8 mouse cellular contexts compared by ENCODE assay signal in genomic region chr4:154963190-154963836, GRCm38 (mm10). TPM values are rescaled to one million over a fixed set of nuclear protein-coding genes. Genes with fewer than 3 reads are reported as not detected.
DNase-seq lines count a peak whose midpoint lies in the region; ATAC-seq and TF ChIP-seq lines count a peak whose summit lies in the region.

No protein-coding gene starts in this region.

- H3K4me1 ChIP-seq in megakaryocyte, embryonic 14.5 days = peaks cover 60% of the 10 kb centered on the region
- peaks cover 23% of the 10 kb centered on the region for H3K4me1 ChIP-seq in heart, postnatal 0 days (ENCODE audit: control insufficient read depth, insufficient read depth)
- H3K4me1 ChIP-seq in midbrain, embryonic 11.5 days (ENCODE audit: control insufficient read depth, insufficient read depth, low read length) = peaks cover 61% of the 10 kb centered on the region

- TF ChIP-seq CTCF in heart, postnatal 0 days (IDR thresholded peaks at IDR 0.05; ENCODE audit: low read depth) = no peak

- H3K9me3 ChIP-seq in megakaryocyte, embryonic 14.5 days = 0 out of 2 replicates have a peak, but pooled peaks cover 3% of the 10 kb centered on the region
- no peaks in the 10 kb centered on the region for H3K9me3 ChIP-seq in heart, postnatal 0 days (replicated peaks; ENCODE audit: control insufficient read depth, low read length)
- H3K9me3 ChIP-seq in midbrain, embryonic 11.5 days (ENCODE audit: control insufficient read depth, low read length) = no peaks in the 10 kb centered on the region

- TF ChIP-seq EP300 in heart, postnatal 0 days (IDR thresholded peaks at IDR 0.05; ENCODE audit: low read depth) = no peak

- H3K27ac ChIP-seq in heart, postnatal 0 days (ENCODE audit: low read depth) = no peak overlapping the region
- peak overlapping the region; percentile 98 for H3K27ac ChIP-seq in midbrain, embryonic 11.5 days (ENCODE audit: low read depth, low read length)

- no peak overlapping the region for H3K9ac ChIP-seq in heart, postnatal 0 days (replicated peaks; ENCODE audit: low read depth, low read length)
- H3K9ac ChIP-seq in midbrain, embryonic 11.5 days (ENCODE audit: low read length) = peak overlapping the region; percentile 98

- peak overlapping the region; percentile 97 for H3K4me3 ChIP-seq in megakaryocyte, embryonic 14.5 days (replicated peaks)
- peak overlapping the region; percentile 85 for H3K4me3 ChIP-seq in heart, postnatal 0 days (ENCODE audit: low read depth, low read length)
- H3K4me3 ChIP-seq in midbrain, embryonic 11.5 days (ENCODE audit: low read depth, low read length) = peak overlapping the region; percentile 95

- H3K36me3 ChIP-seq in megakaryocyte, embryonic 14.5 days (replicated peaks; ENCODE audit: low read length) = peaks cover 21% of the 10 kb centered on the region
- H3K36me3 ChIP-seq in heart, postnatal 0 days (replicated peaks; ENCODE audit: control insufficient read depth, insufficient read depth, low read length) = no peaks in the 10 kb centered on the region
- H3K36me3 ChIP-seq in midbrain, embryonic 11.5 days (ENCODE audit: control insufficient read depth, insufficient read depth, low read length) = peaks cover 4% of the 10 kb centered on the region

- ATAC-seq in frontal cortex, adult (ENCODE audit: low TSS enrichment) = peak; percentile 35
- no peak for ATAC-seq in megakaryocyte, adult 5-6 weeks (ENCODE audit: poor library complexity, severe bottlenecking)
- no peak for ATAC-seq in heart, postnatal 0 days (ENCODE audit: insufficient read depth, low read depth)
- ATAC-seq in midbrain, embryonic 11.5 days (ENCODE audit: low FRiP score) = peak; percentile 2; the same call in 1 of the 2 replicates
- no peak for ATAC-seq in CD4-positive, CD25-positive, alpha-beta regulatory T cell, adult 4 months

- H3K27me3 ChIP-seq in megakaryocyte, embryonic 14.5 days (replicated peaks) = peaks cover 51% of the 10 kb centered on the region
- peaks cover 47% of the 10 kb centered on the region for H3K27me3 ChIP-seq in heart, postnatal 0 days (ENCODE audit: control insufficient read depth, insufficient read depth, low read length)
- peaks cover 2% of the 10 kb centered on the region; the same call in 1 of the 2 replicates for H3K27me3 ChIP-seq in midbrain, embryonic 11.5 days (ENCODE audit: control insufficient read depth, insufficient read depth, low read length)

- WGBS in heart, postnatal 0 days = 52% methylated on average over 11 of the region's 11 CpGs
- 9% methylated on average over 11 of the region's 11 CpGs for WGBS in midbrain, embryonic 11.5 days

- DNase-seq in frontal cortex, postnatal 14 days (ENCODE audit: low spot score in 2 of 2) = no peak
- DNase-seq in heart, postnatal 0 days (ENCODE audit: low spot score) = no peak
- peak; percentile 95 for DNase-seq in midbrain, embryonic 11.5 days (ENCODE audit: low spot score, missing footprints)
- DNase-seq in B cell, adult 2 months = no peak

- H3K4me2 ChIP-seq in heart, postnatal 0 days (ENCODE audit: low read depth, low read length) = peak overlapping the region; percentile 93
- peak overlapping the region; percentile 79 for H3K4me2 ChIP-seq in midbrain, embryonic 11.5 days

RNA-seq across cellular contexts. Expression of gene Pank4, which starts 0.6 kb away (rescaled TPM):
- 5.4 and 13.1 TPM in 2 replicates for polyA plus RNA-seq in megakaryocyte, embryonic 14.5 days (2012; ENCODE audit: insufficient read depth, low replicate concordance)
- 28.8 and 36.1 TPM in 2 replicates for total RNA-seq in megakaryocyte, adult 5-6 weeks (2015)
- total RNA-seq in megakaryocyte, adult 5-6 weeks (2017) = 19.1 and 27.0 TPM in 2 replicates
- 45.6 and 62.0 TPM in 2 replicates for total RNA-seq in heart, postnatal 0 days (2014; rRNA removed; ENCODE audit: low replicate concordance)
- polyA plus RNA-seq in heart, postnatal 0 days (2015; fragmentation: Nextera tagmentation; extraction: Ambion mirVana) = 27.4 and 30.6 TPM in 2 replicates
- 37.0 and 40.4 TPM in 2 replicates for polyA plus RNA-seq in midbrain, embryonic 11.5 days (2014; fragmentation: Nextera tagmentation; extraction: Ambion mirVana)
- 10 to 100 TPM; 40.8 to 61.1 TPM for polyA plus RNA-seq in CD4-positive, CD25-positive, alpha-beta regulatory T cell, adult 4 months (2017; shearing (Covaris generic))

RNA-seq across cellular contexts. Expression of gene Hes5, which starts 2.6 kb away (rescaled TPM):
- 0.23 TPM in 1 of 2 replicates, not detected in the other for polyA plus RNA-seq in megakaryocyte, embryonic 14.5 days (2012; ENCODE audit: insufficient read depth, low replicate concordance)
- total RNA-seq in megakaryocyte, adult 5-6 weeks (2015) = 0.25 and 0.27 TPM in 2 replicates
- not detected in 2 replicates for total RNA-seq in megakaryocyte, adult 5-6 weeks (2017)
- total RNA-seq in heart, postnatal 0 days (2014; rRNA removed; ENCODE audit: low replicate concordance) = not detected in 2 replicates
- not detected in 2 replicates for polyA plus RNA-seq in heart, postnatal 0 days (2015; fragmentation: Nextera tagmentation; extraction: Ambion mirVana)
- 456 and 535 TPM in 2 replicates for polyA plus RNA-seq in midbrain, embryonic 11.5 days (2014; fragmentation: Nextera tagmentation; extraction: Ambion mirVana)
- under 1 TPM in 1 of 2 experiments, not detected in 1; 0.59 TPM for polyA plus RNA-seq in CD4-positive, CD25-positive, alpha-beta regulatory T cell, adult 4 months (2017; shearing (Covaris generic))

RNA-seq across cellular contexts. Expression of gene Tnfrsf14, which starts 35.0 kb away (rescaled TPM):
- 5.4 TPM in 1 of 2 replicates, not detected in the other for polyA plus RNA-seq in megakaryocyte, embryonic 14.5 days (2012; ENCODE audit: insufficient read depth, low replicate concordance)
- 87.1 and 142 TPM in 2 replicates for total RNA-seq in megakaryocyte, adult 5-6 weeks (2015)
- total RNA-seq in megakaryocyte, adult 5-6 weeks (2017) = 67.2 and 77.3 TPM in 2 replicates
- total RNA-seq in heart, postnatal 0 days (2014; rRNA removed; ENCODE audit: low replicate concordance) = 2.7 and 40.9 TPM in 2 replicates
- polyA plus RNA-seq in heart, postnatal 0 days (2015; fragmentation: Nextera tagmentation; extraction: Ambion mirVana) = 0.30 and 0.40 TPM in 2 replicates
- 0.93 and 1.2 TPM in 2 replicates for polyA plus RNA-seq in midbrain, embryonic 11.5 days (2014; fragmentation: Nextera tagmentation; extraction: Ambion mirVana)
- polyA plus RNA-seq in CD4-positive, CD25-positive, alpha-beta regulatory T cell, adult 4 months (2017; shearing (Covaris generic)) = 10 to 100 TPM; 12.0 to 22.3 TPM

Comparison
In these comparisons a context has a peak if more than half of its experiments do, and no peak if none do; other contexts are left out.
1. ATAC-seq: peak in frontal cortex, adult (single experiment) and midbrain, embryonic 11.5 days (single experiment); none in megakaryocyte, adult 5-6 weeks (single experiment), heart, postnatal 0 days (single experiment) and CD4-positive, CD25-positive, alpha-beta regulatory T cell, adult 4 months (single experiment).
2. RNA of gene Hes5, which starts 2.6 kb away (polyA plus RNA-seq): 456 to 535 TPM in midbrain, embryonic 11.5 days; 0.59 TPM in CD4-positive, CD25-positive, alpha-beta regulatory T cell, adult 4 months, 0.23 TPM in megakaryocyte, embryonic 14.5 days and not detected in heart, postnatal 0 days; every median in the first group is over 100 times any median in the second.
3. Peak in every context shown above with its lines, with median percentiles within 50 percentile points of each other: H3K4me3 ChIP-seq.